Mouse (Mus musculus) heart, embryonic 14.5 days (tissue): ENCODE measurements at regions not wholly inside any gene's neighbourhood (a gene's known extent, or its start where the extent isn't known, plus 50 kb on each side); places are given as distances from the start of the nearest gene placed in this dataset.

Source experiments
- ATAC-seq: fragments of 200-750 bp; cut with Nextera tagmentation; 2 replicates; pipeline ENCODE4 v1.8.0; 2017; ENCODE audit warnings: low read depth, moderate TSS enrichment; ENCODE audit not compliant: insufficient number of reproducible peaks, insufficient read depth, low FRiP score
- H3K27ac ChIP-seq, 2 experiments: fragments of 200-500 bp in 1 of 2; fragments of 300-500 bp in 1 of 2; sonication (generic) in 1 of 2; replicated peaks in 1 of 2; 2 replicates each; pipeline ENCODE4 v1.5.1; 2012 to 2014; ENCODE audit warnings: low read depth in 2 of 2, low read length in 2 of 2, control low read depth in 1 of 2, mild to moderate bottlenecking in 1 of 2, mixed read lengths in 1 of 2; ENCODE audit not compliant: control insufficient read depth in 1 of 2, insufficient read depth in 1 of 2
- H3K27me3 ChIP-seq: fragments of 300-500 bp; sonication (generic); 2 replicates; pipeline ENCODE4 v1.6.1; 2014; ENCODE audit warnings: mild to moderate bottlenecking, low read length, control low read depth; ENCODE audit not compliant: control insufficient read depth, insufficient read depth
- H3K36me3 ChIP-seq: fragments of 300-500 bp; sonication (generic); 2 replicates; pipeline ENCODE4 v1.6.1; 2014; ENCODE audit warnings: mild to moderate bottlenecking, control low read depth, low read length, mixed read lengths; ENCODE audit not compliant: control insufficient read depth, insufficient read depth
- H3K4me1 ChIP-seq, 2 experiments: fragments of 200-500 bp in 1 of 2; fragments of 300-500 bp in 1 of 2; sonication (generic) in 1 of 2; 2 replicates each; pipeline ENCODE4 v1.6.1; 2012 to 2014; ENCODE audit warnings: low read length in 2 of 2, control low read depth in 1 of 2, mixed read lengths in 1 of 2; ENCODE audit not compliant: control insufficient read depth in 2 of 2, insufficient read depth in 2 of 2
- H3K4me2 ChIP-seq: fragments of 300-500 bp; sonication (generic); 2 replicates; pipeline ENCODE4 v1.6.1; 2014; ENCODE audit warnings: mild to moderate bottlenecking, low read length
- H3K4me3 ChIP-seq, 2 experiments: fragments of 200-500 bp in 1 of 2; fragments of 300-500 bp in 1 of 2; sonication (generic) in 1 of 2; 2 replicates each; pipeline ENCODE4 v1.5.1; 2012 to 2014; ENCODE audit warnings: low read length in 2 of 2, mild to moderate bottlenecking in 2 of 2, control low read depth in 1 of 2, low read depth in 1 of 2, moderate library complexity in 1 of 2; ENCODE audit not compliant: control insufficient read depth in 1 of 2, insufficient read depth in 1 of 2
- H3K9ac ChIP-seq: fragments of 300-500 bp; sonication (generic); 2 replicates; pipeline ENCODE4 v1.6.1; 2014; ENCODE audit warnings: mild to moderate bottlenecking, low read length
- H3K9me3 ChIP-seq: fragments of 300-500 bp; sonication (generic); 2 replicates; pipeline ENCODE4 v1.6.1; 2016; ENCODE audit warnings: low read length, control low read depth; ENCODE audit not compliant: control insufficient read depth
- WGBS: fragments of 180-500 bp; shearing (Covaris S2); extraction: QIAGEN DNeasy Blood & Tissue Kit; methylation state at CpG from one replicate; pipeline ENCODE4 v1.1.7; 2014; 5-methylcytosine and 5-hydroxymethylcytosine counted together

GRCm38 (mm10) chr8:116422826-116423225, 81.9 kb upstream of the Dynlrb2 start:
- no peaks in the 10 kb centered on the region for H3K36me3 ChIP-seq
- H3K9ac ChIP-seq, result no peak overlapping the region
- no peaks in the 10 kb centered on the region for H3K27me3 ChIP-seq
- H3K4me1 ChIP-seq, result peaks cover 0 to 2% of the 10 kb centered on the region in 2 experiments; a peak in 1 of 4 replicates
- H3K9me3 ChIP-seq, result peaks cover 4% of the 10 kb centered on the region
- no peak overlapping the region for H3K4me2 ChIP-seq
- no peak overlapping the region for H3K27ac ChIP-seq
- WGBS, result 24% methylated on average over 6 of the region's 6 CpGs
- no peak overlapping the region for H3K4me3 ChIP-seq
- no peak; the same call in 1 of the 2 replicates for ATAC-seq

GRCm38 (mm10) chr8:116412703-116413102, 92.1 kb upstream of the Dynlrb2 start:
- no peak for ATAC-seq
- no peak overlapping the region for H3K4me2 ChIP-seq
- 59% methylated on average over 12 of the region's 12 CpGs for WGBS

GRCm38 (mm10) chr8:116410041-116410440, 94.7 kb upstream of the Dynlrb2 start:
- ATAC-seq, result no peak
- H3K4me1 ChIP-seq, result no peaks in the 10 kb centered on the region; a peak in 1 of 4 replicates
- H3K4me3 ChIP-seq, result no peak overlapping the region
- H3K36me3 ChIP-seq, result no peaks in the 10 kb centered on the region
- H3K4me2 ChIP-seq, result no peak overlapping the region
- peaks cover 4% of the 10 kb centered on the region; the same call in 1 of the 2 replicates for H3K27me3 ChIP-seq
- no peak overlapping the region for H3K9ac ChIP-seq
- WGBS, result 68% methylated on average over 5 of the region's 5 CpGs
- no peak overlapping the region for H3K27ac ChIP-seq
- no peaks in the 10 kb centered on the region for H3K9me3 ChIP-seq

More at GRCm38 (mm10) chr8:116412703-116413102, 92.1 kb upstream of the Dynlrb2 start:
- Histone ChIP-seq H3K4me3 (no peak overlapping the region), H3K4me1 (no peaks in the 10 kb centered on the region; a peak in 1 of 4 replicates), H3K36me3 (no peaks in the 10 kb centered on the region), H3K27ac (no peak overlapping the region), H3K27me3 (peaks cover 4% of the 10 kb centered on the region; the same call in 1 of the 2 replicates), H3K9me3 (no peaks in the 10 kb centered on the region), H3K9ac (no peak overlapping the region)

GRCm38 (mm10) chr8:116409011-116409410, 95.8 kb upstream of the Dynlrb2 start:
- H3K9me3 ChIP-seq, result no peaks in the 10 kb centered on the region
- 82% methylated on average over 6 of the region's 6 CpGs for WGBS
- ATAC-seq, result no peak

GRCm38 (mm10) chr8:116404571-116404970, 100.2 kb upstream of the Dynlrb2 start:
- Histone ChIP-seq H3K4me3 (no peak overlapping the region), H3K27me3 (no peaks in the 10 kb centered on the region), H3K9me3 (no peaks in the 10 kb centered on the region), H3K9ac (no peak overlapping the region), H3K27ac (no peak overlapping the region), H3K4me2 (no peak overlapping the region), H3K4me1 (no peaks in the 10 kb centered on the region), H3K36me3 (no peaks in the 10 kb centered on the region)
- ATAC-seq, result no peak

More at GRCm38 (mm10) chr8:116409011-116409410, 95.8 kb upstream of the Dynlrb2 start:
- no peak overlapping the region for H3K4me3 ChIP-seq
- H3K27me3 ChIP-seq, result peaks cover 4% of the 10 kb centered on the region; the same call in 1 of the 2 replicates
- no peaks in the 10 kb centered on the region; a peak in 1 of 4 replicates for H3K4me1 ChIP-seq
- H3K4me2 ChIP-seq, result no peak overlapping the region
- H3K9ac ChIP-seq, result no peak overlapping the region
- H3K27ac ChIP-seq, result no peak overlapping the region
- H3K36me3 ChIP-seq, result no peaks in the 10 kb centered on the region

- Histone ChIP-seq H3K4me1 (no peaks in the 10 kb centered on the region), H3K9ac (no peak overlapping the region), H3K4me2 (no peak overlapping the region), H3K27me3 (no peaks in the 10 kb centered on the region), H3K36me3 (no peaks in the 10 kb centered on the region), H3K27ac (no peak overlapping the region), H3K4me3 (no peak overlapping the region), H3K9me3 (no peaks in the 10 kb centered on the region)
- no peak for ATAC-seq
- WGBS, result 79% methylated on average over 5 of the region's 5 CpGs
Measured at GRCm38 (mm10) chr8:116403366-116403765, 101.4 kb upstream of the Dynlrb2 start.

- no peaks in the 10 kb centered on the region for H3K27me3 ChIP-seq
- H3K9ac ChIP-seq, result no peak overlapping the region
- H3K4me3 ChIP-seq, result no peak overlapping the region
- ATAC-seq, result no peak
- no peaks in the 10 kb centered on the region for H3K4me1 ChIP-seq
- WGBS, result 72% methylated on average over 2 of the region's 2 CpGs
- H3K9me3 ChIP-seq, result 0 out of 2 replicates have a peak, but pooled peaks cover 8% of the 10 kb centered on the region
- no peak overlapping the region for H3K27ac ChIP-seq
- H3K4me2 ChIP-seq, result no peak overlapping the region
- no peaks in the 10 kb centered on the region for H3K36me3 ChIP-seq
Measured at GRCm38 (mm10) chr8:116399452-116399851, 105.3 kb upstream of the Dynlrb2 start.

GRCm38 (mm10) chr8:116398565-116399205, 106.1 kb upstream of the Dynlrb2 start:
- Histone ChIP-seq H3K36me3 (no peaks in the 10 kb centered on the region), H3K27me3 (no peaks in the 10 kb centered on the region), H3K4me2 (no peak overlapping the region), H3K9me3 (0 out of 2 replicates have a peak, but pooled peaks cover 8% of the 10 kb centered on the region), H3K27ac (no peak overlapping the region), H3K4me1 (no peaks in the 10 kb centered on the region), H3K4me3 (no peak overlapping the region), H3K9ac (no peak overlapping the region)
- 73% methylated on average over 11 of the region's 11 CpGs for WGBS
- no peak for ATAC-seq
